Mouse (Mus musculus): Measurements from ENCODE around the gene Clic5. TPM values are rescaled to one million over a fixed set of nuclear protein-coding genes. Genes with fewer than 3 reads are reported as not detected.

Gene Clic5
- total and polyA plus RNA-seq, 2 experiments from 2014 or later = 0.69 to 0.78 TPM

DNA sequence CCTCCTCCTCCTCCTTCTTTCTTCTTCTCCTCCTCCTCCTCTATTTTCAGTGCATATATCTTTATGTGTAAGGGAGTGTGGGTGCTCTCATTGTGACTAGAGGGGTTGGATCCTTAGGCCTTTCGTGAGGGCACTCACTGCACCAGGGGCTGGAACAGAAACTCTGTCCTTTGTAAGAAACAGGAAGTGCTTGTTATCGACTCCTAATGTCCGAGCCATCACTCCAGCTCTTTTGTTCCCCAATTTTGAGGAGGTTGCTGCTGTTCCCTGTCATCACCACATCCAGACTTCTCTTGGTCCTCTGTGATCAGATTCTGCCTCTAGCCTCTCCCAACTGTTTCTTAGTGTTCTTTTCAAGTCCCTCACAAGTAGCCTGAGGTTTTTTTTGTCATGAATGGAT, 64.3 kb downstream of the Clic5 start:
- ATAC-seq (no peak), DNase-seq (ENCODE audit: low spot score) (no peak)
- Histone ChIP-seq H3K4me1 (ENCODE audit: insufficient read depth, low read length) (no peaks in the 10 kb centered on the region), H3K27ac (no peak overlapping the region), H3K27me3 (ENCODE audit: insufficient read depth, low read length) (peaks cover 6% of the 10 kb centered on the region; the same call in 1 of the 2 replicates), H3K9me3 (ENCODE audit: low read length) (no peaks in the 10 kb centered on the region), H3K9ac (replicated peaks; ENCODE audit: low read length) (no peak overlapping the region), H3K4me2 (ENCODE audit: low read depth, low read length) (no peak overlapping the region), H3K36me3 (ENCODE audit: insufficient read depth, low read length) (no peaks in the 10 kb centered on the region), H3K4me3 (ENCODE audit: low read length) (no peak overlapping the region)
- TF ChIP-seq CTCF (IDR thresholded peaks at IDR 0.05; ENCODE audit: low read depth) = no peak
- WGBS = 62% methylated on average over 3 of the region's 3 CpGs

DNA sequence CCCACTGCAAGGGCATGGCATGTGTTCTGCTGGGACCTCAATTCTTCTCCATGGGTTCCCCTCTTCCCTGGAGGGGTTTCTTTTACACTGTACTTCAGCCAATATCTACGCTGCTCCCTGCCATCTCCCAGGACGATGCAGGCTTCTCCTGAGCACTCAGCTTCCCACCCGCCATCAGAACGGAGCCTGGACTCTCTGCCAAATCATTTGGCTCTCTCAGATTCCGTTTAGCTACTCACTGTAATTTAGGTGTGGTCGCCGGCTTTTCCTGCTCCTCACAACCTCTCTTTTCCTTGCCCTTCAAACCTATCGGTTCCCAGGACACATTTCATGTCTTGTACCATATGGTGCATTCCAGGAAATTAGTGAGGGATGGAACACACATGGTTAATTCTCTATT, 66.3 kb downstream of the Clic5 start:
- Histone ChIP-seq H3K4me2 (ENCODE audit: low read depth, low read length) (no peak overlapping the region), H3K4me1 (ENCODE audit: insufficient read depth, low read length) (no peaks in the 10 kb centered on the region), H3K9ac (replicated peaks; ENCODE audit: low read length) (no peak overlapping the region), H3K27ac (no peak overlapping the region), H3K36me3 (ENCODE audit: insufficient read depth, low read length) (no peaks in the 10 kb centered on the region), H3K27me3 (ENCODE audit: insufficient read depth, low read length) (peaks cover 7% of the 10 kb centered on the region; the same call in 1 of the 2 replicates), H3K9me3 (ENCODE audit: low read length) (no peaks in the 10 kb centered on the region), H3K4me3 (ENCODE audit: low read length) (no peak overlapping the region)
- 37% methylated on average over 8 of the region's 8 CpGs for WGBS
- no peak for ATAC-seq
- DNase-seq (ENCODE audit: low spot score) = no peak
- TF ChIP-seq CTCF (IDR thresholded peaks at IDR 0.05; ENCODE audit: low read depth) = no peak

DNA sequence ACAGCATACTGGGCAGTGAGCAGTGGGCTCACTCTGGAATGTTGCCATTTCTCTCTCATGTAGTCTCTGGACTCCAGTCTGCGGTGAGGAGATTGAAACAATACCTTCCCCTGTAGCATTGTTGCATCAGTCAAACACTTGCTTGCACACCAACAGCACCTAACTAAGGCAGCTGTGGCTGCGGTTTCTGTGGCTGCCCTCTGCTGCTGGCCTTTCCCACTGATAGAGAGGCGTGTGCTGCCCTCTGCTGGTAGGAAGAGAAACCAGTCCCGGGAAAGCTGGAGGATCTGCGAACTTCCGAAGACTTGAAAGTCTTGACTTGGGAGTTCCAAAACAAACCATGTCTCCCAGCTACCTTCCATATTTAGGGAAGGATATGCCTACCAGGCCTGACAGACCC, 68.2 kb downstream of the Clic5 start:
- DNase-seq (ENCODE audit: low spot score) = peak; percentile 88
- peak; percentile 98 for TF ChIP-seq CTCF (IDR thresholded peaks at IDR 0.05; ENCODE audit: low read depth)
- WGBS = 7% methylated on average over 6 of the region's 6 CpGs
- Histone ChIP-seq H3K27ac (no peak overlapping the region), H3K9ac (replicated peaks; ENCODE audit: low read length) (no peak overlapping the region), H3K4me1 (ENCODE audit: insufficient read depth, low read length) (no peaks in the 10 kb centered on the region), H3K4me2 (ENCODE audit: low read depth, low read length) (no peak overlapping the region), H3K4me3 (ENCODE audit: low read length) (no peak overlapping the region), H3K27me3 (ENCODE audit: insufficient read depth, low read length) (peaks cover 7% of the 10 kb centered on the region; the same call in 1 of the 2 replicates), H3K36me3 (ENCODE audit: insufficient read depth, low read length) (no peaks in the 10 kb centered on the region), H3K9me3 (ENCODE audit: low read length) (no peaks in the 10 kb centered on the region)
- ATAC-seq = peak; percentile 71

DNA sequence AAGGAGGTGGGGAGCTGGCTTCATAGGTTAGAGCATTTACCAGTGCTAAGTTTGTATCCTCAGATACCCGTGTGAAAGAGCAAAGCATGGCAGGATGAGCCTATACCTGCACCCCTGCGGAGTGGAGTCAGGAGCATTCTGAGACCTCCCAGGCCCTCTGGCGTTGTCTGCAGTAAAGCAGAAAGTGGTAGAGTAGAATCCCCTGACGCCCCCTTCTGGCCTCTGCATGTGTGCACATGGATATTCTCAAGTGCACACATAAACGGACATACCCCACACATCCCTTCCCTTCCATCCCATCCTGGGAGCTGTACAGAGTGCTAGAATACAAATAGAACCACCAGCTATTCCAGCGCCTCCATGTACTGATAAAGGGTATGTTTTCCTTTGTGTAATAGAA, 70.9 kb downstream of the Clic5 start:
- Histone ChIP-seq H3K4me3 (ENCODE audit: low read length) (no peak overlapping the region), H3K27me3 (ENCODE audit: insufficient read depth, low read length) (peaks cover 7% of the 10 kb centered on the region; the same call in 1 of the 2 replicates), H3K36me3 (ENCODE audit: insufficient read depth, low read length) (no peaks in the 10 kb centered on the region), H3K4me2 (ENCODE audit: low read depth, low read length) (no peak overlapping the region), H3K27ac (no peak overlapping the region), H3K9ac (replicated peaks; ENCODE audit: low read length) (no peak overlapping the region), H3K4me1 (ENCODE audit: insufficient read depth, low read length) (no peaks in the 10 kb centered on the region), H3K9me3 (ENCODE audit: low read length) (no peaks in the 10 kb centered on the region)
- peak; percentile 51 for TF ChIP-seq CTCF (IDR thresholded peaks at IDR 0.05; ENCODE audit: low read depth)
- ATAC-seq = no peak
- 40% methylated on average over 6 of the region's 6 CpGs for WGBS
- DNase-seq (ENCODE audit: low spot score) = peak; percentile 21

DNA sequence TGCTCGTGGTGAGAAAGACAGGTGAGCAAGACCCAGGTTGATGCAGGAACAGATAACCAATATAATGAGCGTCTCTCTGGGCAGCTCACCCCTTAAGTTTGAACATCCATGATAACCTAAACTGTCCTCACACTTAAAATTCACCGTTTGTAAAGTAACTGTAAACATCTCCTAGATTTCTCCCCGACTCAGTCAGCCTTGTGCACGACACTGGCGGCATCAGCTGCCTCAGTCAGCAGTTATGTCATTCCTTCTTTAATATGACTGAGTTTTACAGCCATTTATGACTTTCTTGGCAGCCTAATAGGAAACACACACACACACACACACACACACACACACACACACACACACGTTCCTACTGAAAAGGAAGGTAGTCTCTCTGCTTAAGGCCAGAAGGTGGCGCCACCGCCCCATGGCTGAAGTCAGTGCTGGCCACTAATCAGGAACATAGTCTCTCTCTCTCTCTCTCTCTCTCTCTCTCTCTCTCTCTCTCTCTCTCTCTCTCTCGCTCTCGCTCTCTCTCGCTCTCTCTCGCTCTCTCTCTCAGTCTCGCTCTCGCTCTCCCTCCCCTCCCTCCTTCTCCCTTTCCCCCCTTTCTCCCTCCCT, 73.3 kb downstream of the Clic5 start:
- DNase-seq (ENCODE audit: low spot score) (peak; percentile 91), ATAC-seq (peak; percentile 86)
- Histone ChIP-seq H3K27ac (no peak overlapping the region), H3K4me3 (ENCODE audit: low read length) (no peak overlapping the region), H3K27me3 (ENCODE audit: insufficient read depth, low read length) (peaks cover 7% of the 10 kb centered on the region; the same call in 1 of the 2 replicates), H3K4me2 (ENCODE audit: low read depth, low read length) (no peak overlapping the region), H3K4me1 (ENCODE audit: insufficient read depth, low read length) (no peaks in the 10 kb centered on the region), H3K36me3 (ENCODE audit: insufficient read depth, low read length) (no peaks in the 10 kb centered on the region), H3K9me3 (ENCODE audit: low read length) (no peaks in the 10 kb centered on the region), H3K9ac (replicated peaks; ENCODE audit: low read length) (no peak overlapping the region)
- TF ChIP-seq CTCF (IDR thresholded peaks at IDR 0.05; ENCODE audit: low read depth) = peak; percentile 97
- WGBS = 32% methylated on average over 9 of the region's 15 CpGs

DNA sequence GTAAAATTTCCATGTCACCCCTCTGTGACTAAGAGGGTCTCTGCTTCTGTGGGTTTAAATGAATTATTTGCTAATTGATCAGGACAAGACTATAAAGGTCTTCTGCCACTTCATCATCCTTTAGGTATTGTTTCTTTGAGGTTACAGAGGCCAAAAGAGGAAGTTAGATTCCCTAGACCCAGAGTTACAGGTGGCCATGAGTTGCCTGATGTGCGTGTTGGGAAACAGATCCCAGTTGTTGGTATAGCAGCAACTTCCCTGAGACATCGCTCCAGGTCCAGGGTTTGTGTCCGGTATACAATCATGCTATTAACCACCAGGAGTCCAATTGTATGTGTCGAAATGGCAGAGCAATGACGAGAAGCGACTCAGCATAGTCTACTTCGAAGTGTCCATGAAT, 81.7 kb downstream of the Clic5 start:
- H3K4me1 ChIP-seq (ENCODE audit: insufficient read depth, low read length) = no peaks in the 10 kb centered on the region
- DNase-seq (ENCODE audit: low spot score) (no peak), ATAC-seq (no peak)
- H3K27me3 ChIP-seq (ENCODE audit: insufficient read depth, low read length) = no peaks in the 10 kb centered on the region
- no peaks in the 10 kb centered on the region for H3K9me3 ChIP-seq (ENCODE audit: low read length)
- H3K27ac ChIP-seq = no peak overlapping the region
- no peaks in the 10 kb centered on the region for H3K36me3 ChIP-seq (ENCODE audit: insufficient read depth, low read length)
- WGBS = 96% methylated on average over 7 of the region's 7 CpGs
- TF ChIP-seq CTCF (IDR thresholded peaks at IDR 0.05; ENCODE audit: low read depth) = no peak
- no peak overlapping the region for H3K9ac ChIP-seq (replicated peaks; ENCODE audit: low read length)
- H3K4me2 ChIP-seq (ENCODE audit: low read depth, low read length) = no peak overlapping the region
- no peak overlapping the region for H3K4me3 ChIP-seq (ENCODE audit: low read length)

DNA sequence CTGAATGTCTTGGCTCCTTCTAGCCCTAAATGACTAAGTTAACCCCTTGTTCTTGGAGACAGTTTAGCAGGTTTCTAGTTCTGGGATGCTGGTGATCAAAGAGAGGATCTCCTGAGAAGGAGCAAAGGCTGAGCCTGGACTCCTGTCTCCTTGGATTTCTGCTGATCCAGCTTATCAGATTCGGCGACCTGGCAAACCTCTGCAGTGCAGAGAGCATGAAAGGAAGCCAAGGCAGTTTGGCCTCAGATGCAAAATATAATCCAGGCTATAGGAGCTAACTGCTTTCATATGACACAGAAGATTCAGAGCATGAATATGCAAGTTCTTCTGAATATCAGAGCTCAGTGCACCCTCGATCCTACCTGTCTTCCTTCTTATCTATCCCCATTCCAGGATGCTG, 83.0 kb downstream of the Clic5 start:
- TF ChIP-seq CTCF (IDR thresholded peaks at IDR 0.05; ENCODE audit: low read depth) = no peak
- DNase-seq (ENCODE audit: low spot score) (no peak), ATAC-seq (no peak)
- 84% methylated on average over 3 of the region's 3 CpGs for WGBS
- H3K4me2 ChIP-seq (ENCODE audit: low read depth, low read length) = no peak overlapping the region
- H3K4me1 ChIP-seq (ENCODE audit: insufficient read depth, low read length) = no peaks in the 10 kb centered on the region
- H3K36me3 ChIP-seq (ENCODE audit: insufficient read depth, low read length) = no peaks in the 10 kb centered on the region
- no peaks in the 10 kb centered on the region for H3K9me3 ChIP-seq (ENCODE audit: low read length)
- no peaks in the 10 kb centered on the region for H3K27me3 ChIP-seq (ENCODE audit: insufficient read depth, low read length)
- H3K27ac ChIP-seq = no peak overlapping the region
- no peak overlapping the region for H3K9ac ChIP-seq (replicated peaks; ENCODE audit: low read length)
- H3K4me3 ChIP-seq (ENCODE audit: low read length) = no peak overlapping the region

All from hindbrain, postnatal 0 days (tissue).